Mouse (Mus musculus) CD4-positive, CD25-positive, alpha-beta regulatory T cell, adult 4 months (primary cell): ENCODE data around the gene Fras1. TPM values are rescaled to one million over a fixed set of nuclear protein-coding genes. Genes with fewer than 3 reads are reported as not detected.

Experiments
- ATAC-seq: one replicate; pipeline ENCODE4 v1.8.0; 2017
- polyA plus RNA-seq, 2 experiments: library from polyadenylated mRNA; unstranded; fragments of 100-300 nt; shearing (Covaris generic); gene quantifications; one replicate each; pipeline ENCODE4 v1.2.1; 2017

Fras1 gene
- polyA plus RNA-seq, result under 1 TPM in 1 of 2 experiments, not detected in 1; 0.16 TPM

DNA sequence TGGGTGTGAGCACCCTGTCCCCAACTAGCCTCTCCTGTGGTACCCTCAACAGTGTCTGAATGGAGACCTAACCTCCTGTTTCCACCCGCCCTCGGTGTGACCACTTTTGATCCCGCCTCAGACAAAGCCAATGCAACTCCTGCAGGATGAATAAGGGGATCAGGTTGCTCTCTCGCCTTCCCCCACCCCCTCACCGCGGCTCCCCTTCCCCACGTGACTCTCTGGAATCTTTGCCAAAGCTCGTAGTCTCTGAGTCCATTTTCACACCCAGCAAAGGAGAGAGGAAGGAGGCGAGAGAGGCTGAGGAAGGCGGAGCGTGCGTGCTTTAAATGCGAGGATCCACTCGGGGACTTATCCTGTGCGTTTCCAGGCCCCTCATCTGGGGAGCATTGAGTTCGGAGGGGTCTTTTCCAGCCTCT is at the start of gene Fras1:
Gene Fras1 (plus strand): TSS at position 389 of the 419 bp plus-strand sequence.
- no peak for ATAC-seq

DNA sequence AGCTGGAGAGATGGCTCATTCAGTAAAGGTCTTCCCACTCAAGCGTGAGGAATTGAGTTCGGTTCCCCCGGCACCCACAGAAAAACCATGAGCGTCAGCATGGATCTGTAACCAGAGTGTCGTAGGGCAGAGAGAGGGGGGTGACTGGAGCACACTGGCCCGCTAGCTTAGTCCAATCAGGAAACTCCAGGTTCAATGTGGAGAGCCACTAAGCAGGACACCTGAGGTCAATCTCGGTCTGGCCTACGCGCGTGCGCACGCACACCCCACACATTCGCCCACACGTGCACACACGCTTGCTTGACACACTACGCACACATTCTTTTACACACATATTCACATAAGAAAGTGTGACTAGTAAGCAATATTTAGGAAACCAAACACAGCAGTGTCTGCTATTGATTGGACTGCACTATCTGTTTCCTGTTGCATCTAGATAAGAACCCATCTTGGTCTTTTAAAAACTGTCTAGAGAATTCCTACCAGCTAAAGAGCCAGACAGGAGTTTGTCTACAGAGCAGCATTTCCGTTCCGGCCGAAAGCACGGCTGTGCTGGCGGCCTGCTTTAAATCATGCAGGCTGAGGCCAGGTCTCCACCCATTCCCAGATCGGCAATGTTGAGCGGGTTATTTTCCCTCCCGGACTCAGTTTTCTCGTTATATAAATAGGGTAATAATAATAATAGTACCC is 42.6 kb upstream of the Fras1 start:
- ATAC-seq, result no peak

GRCm38 (mm10) chr5:96331738-96332070 is 42.1 kb upstream of the Fras1 start:
- ATAC-seq, result no peak

DNA sequence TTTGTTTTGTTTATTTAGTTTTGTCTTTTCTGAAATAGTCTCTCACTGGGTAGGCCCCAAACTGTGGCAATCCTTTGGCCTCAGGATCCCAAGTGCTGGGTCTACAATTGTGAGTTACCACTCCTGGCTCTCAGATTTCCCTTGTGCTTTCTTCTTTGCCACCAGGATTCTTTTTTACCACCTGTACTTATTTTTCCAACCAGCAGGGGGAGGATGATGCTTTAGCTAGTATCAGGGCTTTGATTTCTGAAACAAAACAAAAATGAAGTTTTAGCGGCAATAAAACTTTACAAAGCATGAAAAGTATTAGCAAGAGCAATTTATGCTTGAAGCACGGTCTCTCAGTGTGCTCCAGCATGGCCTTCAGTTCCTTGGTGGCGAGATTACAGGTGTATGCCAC is 39.8 kb upstream of the Fras1 start:
- no peak for ATAC-seq

- ATAC-seq, result no peak
Measured at GRCm38 (mm10) chr5:96340564-96340963, 33.2 kb upstream of the Fras1 start.

DNA sequence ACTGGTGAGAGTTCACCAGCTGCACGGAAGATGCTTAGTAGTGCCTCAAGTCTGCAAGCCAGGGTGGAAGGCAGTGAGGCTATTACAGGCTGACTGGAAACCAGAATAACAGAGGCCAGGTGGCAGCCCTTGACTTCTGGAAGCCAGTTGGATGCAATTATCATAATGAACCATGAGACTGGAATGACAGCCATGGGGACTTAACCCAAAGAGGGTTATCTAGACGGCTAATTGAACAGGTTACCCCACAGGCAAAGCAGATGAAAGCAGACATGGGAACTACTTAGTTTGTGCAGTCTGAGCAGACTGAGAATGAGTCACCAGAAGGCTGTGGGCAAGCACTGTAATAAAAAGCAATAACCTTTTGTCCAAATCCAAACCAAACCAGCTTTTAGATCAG is 28.8 kb upstream of the Fras1 start:
- ATAC-seq, result no peak

DNA sequence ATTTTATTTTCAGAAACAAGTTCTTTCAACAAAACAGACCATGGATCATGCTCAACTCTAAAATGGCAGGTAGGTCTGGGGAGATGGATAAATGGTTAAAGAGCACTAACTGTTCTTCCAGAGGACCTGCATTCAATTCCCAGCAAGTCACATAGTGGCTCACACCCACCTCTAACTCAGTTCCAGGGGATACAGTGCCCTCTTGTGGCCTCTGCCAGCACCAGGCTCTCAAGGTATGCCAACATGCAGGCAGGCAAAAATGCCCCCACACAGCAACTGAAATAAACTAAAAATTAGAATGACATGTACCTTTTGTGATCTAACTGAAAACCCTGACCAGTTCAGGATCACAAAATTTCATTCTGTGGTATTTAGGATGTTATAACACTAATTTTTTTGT is 21.8 kb upstream of the Fras1 start:
- ATAC-seq, result no peak

GRCm38 (mm10) chr5:96363950-96364349 is 9.8 kb upstream of the Fras1 start:
- ATAC-seq, result no peak

GRCm38 (mm10) chr5:96365590-96365989 is 8.2 kb upstream of the Fras1 start:
- no peak for ATAC-seq

GRCm38 (mm10) chr5:96367260-96367659 is 6.5 kb upstream of the Fras1 start:
- no peak for ATAC-seq

DNA sequence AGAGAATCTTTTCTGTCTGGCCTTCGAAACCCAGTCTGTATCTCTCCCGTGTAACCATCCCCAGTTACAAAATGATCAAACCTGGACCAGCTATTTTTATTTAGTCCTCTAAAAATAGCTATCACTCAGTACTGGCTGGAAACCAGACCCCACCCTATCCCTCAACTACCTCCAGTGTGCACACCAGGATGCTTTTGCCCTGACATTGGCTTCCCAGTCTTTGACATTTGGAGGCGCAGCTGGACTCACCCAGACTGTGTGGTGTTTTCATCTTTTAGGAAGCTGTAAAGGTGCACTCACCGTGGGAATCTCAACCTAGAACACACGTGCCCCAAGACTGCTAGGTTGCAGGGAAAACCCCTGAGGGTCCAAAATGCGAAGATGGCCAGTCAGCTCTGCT is 649 bp upstream of the Fras1 start:
- ATAC-seq, result no peak

DNA sequence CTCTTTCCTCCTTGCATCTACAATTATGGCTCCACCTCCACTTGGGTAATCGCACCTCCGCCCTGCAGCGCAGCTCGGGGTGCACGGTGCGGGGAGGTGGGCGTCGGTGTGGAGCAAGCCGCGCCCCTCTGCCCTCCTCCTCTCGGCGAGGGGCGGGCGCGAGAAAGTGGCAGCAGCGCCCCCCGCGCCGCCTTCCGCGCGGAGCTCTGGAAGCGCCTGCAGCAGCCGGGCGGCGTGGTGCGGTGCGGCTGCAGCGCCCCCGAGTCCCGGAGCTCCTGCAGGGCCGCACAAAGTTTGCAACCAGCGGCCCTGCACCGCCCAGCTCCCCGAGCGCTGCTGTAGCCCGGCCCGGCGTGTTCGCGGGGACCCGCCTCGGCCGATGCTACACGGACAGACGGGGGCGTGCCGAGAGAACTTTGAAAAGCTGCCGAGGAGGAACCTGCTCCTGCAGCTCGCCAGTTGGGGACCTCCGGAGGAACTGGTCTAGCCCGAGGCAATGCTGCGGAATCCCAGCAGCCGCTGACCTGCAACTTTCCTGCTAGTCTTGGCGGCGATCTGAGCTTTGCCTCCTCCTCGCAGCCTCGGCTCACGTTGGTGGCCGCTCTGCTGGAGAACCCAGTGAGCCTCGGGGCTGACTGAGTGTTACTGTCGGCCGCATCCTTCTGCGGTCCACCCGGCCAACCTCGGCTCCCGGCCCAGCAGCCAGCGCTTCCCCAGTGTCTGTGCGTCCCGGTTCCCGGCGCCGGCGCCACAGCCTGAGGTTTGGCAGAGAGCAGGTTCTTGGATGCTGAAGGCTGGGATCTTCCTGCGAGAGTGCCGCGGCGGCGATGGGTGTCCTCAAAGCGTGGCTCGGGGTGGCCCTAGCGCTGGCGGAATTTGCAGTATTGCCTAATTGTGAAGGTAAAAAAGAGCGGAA is 489 bp downstream of the Fras1 start:
- no peak for ATAC-seq

DNA sequence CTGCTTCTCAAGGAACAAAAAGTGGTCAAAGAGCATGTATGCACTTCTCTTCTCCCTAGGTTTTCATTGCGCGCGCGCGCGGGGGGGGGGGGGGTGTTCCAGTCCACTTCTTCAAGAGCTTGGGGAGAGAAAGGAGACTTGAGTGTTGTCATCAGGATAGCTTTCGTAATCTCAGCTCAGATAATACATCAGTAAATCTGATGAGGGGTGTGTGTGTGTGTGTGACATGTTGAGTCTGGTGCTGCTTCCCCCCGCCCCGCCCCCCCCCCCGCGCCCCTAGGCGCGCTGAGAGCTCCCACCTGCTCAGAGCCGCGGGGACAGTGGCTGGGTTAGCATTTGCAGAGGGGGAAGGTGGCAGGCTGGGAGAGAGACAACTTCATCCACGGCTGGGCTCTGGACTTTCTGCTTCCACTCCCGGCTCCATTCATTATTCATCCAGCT is 1.7 kb downstream of the Fras1 start:
- ATAC-seq, result no peak

GRCm38 (mm10) chr5:96376216-96376615 is 2.5 kb downstream of the Fras1 start:
- no peak for ATAC-seq

GRCm38 (mm10) chr5:96386138-96386933 is 12.6 kb downstream of the Fras1 start:
- no peak for ATAC-seq

DNA sequence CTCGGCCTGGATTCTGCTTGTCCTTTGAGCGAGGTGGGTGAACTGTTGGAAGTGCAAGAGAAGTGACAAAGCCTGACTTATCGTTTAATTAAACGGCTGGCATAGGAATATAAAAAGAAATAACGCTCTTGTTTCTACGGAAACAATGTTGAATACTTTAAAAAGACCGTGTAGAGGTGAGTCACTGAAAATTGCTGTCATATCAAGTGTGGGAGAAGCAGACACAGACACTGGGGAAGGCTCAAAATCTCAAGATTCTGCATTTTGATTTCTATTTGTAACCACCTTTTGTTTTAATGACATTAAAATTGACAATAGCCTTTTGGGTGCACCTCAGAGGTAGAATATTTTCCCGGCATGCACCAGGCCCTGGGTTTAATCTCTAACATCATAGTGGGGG is 14.6 kb downstream of the Fras1 start:
- ATAC-seq, result no peak

- no peak for ATAC-seq
Measured at GRCm38 (mm10) chr5:96389963-96390623, 16.3 kb downstream of the Fras1 start.

DNA sequence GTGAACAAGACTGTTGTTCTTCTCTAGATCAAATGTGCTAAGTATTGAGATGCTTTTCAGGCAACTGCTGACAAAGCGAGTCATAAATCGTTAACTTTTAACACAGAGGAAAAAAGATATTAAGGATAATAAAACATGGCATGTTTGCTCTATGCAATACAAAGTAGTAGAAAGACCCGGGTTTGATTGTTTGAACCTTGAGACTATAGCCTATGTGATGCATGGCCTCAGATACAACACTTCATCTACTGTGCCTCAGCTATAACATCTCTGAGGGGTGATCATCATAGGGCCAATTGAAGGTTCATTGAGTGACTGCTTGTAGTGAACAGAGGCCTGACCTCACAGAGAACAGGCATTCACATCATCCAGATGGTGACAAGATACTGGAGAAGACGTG is 17.3 kb downstream of the Fras1 start:
- no peak for ATAC-seq

- no peak for ATAC-seq
Measured at GRCm38 (mm10) chr5:96394947-96395346, 21.2 kb downstream of the Fras1 start.

DNA sequence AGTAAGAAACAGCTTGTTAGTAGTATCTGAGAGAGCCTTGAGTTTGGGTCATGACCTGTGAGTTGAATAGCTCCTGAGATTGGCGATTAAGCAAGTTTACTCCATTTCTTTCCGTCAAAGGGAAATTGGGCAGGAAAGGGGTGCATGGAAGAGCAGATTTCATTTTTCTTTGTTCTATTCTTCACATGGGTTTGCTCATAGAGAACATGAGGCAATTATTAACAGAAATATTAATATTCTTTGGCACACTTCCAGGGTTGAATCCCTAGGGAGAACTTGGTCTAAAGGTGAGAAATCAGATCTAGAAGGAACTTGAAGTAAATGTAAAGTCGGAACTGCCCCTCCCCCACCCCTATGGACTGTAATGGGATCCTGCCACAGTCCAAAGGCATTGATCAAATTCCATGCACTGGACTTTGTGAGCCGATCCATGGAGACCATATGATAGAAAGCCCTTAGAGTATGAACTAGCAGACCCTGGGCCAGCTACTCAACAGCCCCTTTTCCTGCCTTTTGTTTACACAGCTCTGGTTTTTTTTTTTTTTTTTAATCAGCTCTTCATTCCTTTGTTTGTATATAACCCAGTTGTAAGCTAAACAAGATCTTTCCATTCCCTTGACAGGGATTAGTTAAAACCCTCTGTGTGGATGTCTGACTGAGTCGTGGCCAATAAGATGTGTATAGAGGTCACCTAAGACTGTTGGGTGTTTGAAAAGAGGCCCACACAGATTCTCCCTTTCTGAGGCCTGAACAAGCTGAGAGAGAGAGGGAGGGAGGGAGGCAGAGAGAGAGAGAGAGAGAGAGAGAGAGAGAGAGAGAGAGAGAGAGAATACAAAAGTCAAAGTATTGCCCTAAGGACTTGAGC is 22.3 kb downstream of the Fras1 start:
- no peak for ATAC-seq

DNA sequence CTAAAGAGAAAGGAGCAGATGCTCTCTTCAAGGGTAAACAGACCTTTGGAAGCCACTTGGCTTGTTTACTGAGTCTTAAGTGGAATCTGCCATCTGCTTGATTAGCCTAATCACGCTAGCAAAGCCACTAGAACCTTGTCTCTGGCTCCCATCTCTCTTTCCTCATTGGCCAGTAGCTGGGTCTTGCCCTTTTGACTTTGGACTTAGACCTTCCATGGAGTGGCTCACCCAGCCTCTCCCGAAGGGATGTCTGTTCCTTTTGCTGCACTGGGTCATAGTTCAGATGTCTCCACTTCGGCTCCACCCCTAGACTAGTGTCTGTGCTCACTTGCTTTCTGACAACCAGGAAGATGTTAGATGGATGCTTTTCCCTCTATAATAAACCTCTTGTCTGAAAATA is 28.8 kb downstream of the Fras1 start:
- no peak for ATAC-seq
